Mouse (Mus musculus) CD4-positive helper T cell, adult 2 months (primary cell): Measurements from ENCODE around the gene R3hdm4.
"Not testable (repeated sequence)": the region's sequence is repeated elsewhere in the genome, so short reads cannot be mapped to it uniquely, and the experiment has no call there.

ENCODE experiments used
- DNase-seq: peaks from one replicate; pipeline ENCODE4 v3.0.0-alpha.2; 2012; ENCODE audit warnings: low read depth, missing footprints, low spot score

The R3hdm4 gene

DNA sequence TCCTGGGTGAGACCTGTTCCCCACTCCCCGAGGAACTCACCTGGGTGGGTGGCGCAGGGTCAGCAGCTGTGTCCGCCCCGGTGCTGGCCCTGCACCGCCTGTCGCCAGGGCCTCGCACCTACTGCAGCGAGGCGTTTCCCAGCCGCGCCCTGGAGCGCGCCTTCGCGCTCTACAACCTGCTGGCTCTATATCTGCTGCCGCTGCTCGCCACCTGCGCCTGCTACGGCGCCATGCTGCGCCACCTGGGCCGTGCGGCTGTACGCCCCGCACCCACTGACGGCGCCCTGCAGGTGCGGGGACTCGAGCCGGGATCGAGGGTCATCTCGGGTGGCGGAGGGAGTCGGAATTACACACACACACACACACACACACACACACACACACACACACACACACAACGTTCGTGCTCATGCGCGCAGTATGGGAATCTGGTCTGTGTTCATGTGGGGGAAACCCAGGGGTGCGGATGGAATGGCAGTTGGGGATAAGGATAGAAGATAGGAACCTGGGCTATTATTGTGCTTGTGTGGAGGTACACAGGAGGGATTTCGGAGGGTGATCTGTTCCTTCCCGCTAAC, at the start of gene R3hdm4:
Gene R3hdm4, minus strand, starts transcription at position 251 of the 578 bp plus-strand sequence.
- no peak for DNase-seq

DNA sequence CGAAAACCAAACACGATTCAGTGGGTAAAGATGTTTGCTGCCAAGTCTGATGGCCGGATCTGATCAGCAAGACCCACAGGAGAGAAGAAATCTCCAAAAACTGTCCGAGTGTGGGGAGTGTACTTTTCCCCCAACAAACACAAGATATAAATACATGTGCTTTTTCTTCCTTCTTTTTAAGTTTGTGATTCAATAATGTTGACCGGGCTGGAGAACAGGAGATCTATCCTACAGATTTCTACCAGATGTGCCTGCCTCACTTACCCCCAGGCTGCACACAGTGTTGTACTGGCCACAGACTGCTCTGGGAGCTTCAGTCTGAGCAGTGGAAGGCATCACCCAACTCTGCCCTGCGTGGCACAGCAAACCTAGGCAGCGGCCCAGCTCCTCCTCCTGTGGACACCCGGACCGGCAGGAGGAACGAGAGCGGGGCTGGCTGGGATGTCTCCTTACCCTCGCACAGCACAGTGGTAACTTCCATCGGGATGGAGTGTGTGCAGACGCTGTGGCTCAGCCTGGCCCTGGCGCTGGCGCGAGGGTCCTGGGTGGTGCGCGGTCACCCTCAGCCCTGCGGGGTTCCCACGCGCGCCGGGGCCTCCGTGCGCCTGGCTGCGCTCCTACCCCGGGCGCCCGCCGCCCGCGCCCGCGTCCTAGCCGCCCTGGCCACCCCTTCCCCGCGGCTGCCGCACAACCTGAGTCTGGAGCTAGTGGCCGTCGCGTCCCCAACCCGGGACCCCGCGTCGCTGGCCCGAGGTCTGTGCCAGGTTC, 49.6 kb upstream of the R3hdm4 start, which contains the start of gene Grin3b:
Gene Grin3b, plus strand, starts transcription at position 301 of the 768 bp plus-strand sequence.
- DNase-seq: no peak

DNA sequence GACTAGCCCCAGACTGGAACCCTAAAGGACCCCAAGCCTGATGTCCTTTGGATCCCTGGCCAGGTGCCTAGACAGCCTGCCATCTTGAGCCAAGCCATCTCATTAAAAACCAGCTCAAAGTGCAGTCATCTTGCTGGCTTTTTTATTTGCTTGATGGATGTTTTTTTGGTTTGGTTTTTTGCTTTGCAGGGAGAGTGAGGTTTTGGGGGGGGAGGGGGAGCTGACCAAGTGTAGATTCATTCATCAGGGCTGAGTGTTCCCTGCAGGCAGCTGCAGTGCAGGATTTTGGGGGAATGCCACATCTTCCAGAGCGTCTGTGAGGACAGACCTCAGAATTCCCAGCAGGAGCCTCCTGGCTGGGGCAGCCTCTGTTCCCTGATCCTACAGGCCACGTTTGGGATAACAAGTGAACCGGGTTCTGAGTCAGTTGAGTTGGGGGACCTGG, 48.1 kb upstream of the R3hdm4 start:
- no peak for DNase-seq

DNA sequence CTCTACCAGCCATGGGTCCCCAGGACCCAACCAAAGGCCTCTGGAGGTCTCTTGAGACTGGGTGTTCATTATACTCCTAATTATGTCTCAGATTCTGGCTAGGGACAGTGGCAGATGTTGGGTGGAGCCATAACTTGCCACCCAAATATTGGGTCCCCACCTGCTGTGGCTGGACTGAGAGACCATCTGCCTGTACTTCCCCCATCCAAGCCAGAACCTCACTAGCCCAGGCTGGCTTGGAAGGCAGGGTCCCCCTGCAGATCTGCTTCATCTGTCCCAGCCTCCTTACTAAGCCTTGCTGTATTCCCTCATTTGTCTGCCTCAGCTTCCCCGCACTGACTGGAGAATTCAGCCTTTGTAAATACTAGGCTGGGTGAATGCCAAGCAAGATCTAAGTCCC, 47.2 kb upstream of the R3hdm4 start:
- no peak for DNase-seq

DNA sequence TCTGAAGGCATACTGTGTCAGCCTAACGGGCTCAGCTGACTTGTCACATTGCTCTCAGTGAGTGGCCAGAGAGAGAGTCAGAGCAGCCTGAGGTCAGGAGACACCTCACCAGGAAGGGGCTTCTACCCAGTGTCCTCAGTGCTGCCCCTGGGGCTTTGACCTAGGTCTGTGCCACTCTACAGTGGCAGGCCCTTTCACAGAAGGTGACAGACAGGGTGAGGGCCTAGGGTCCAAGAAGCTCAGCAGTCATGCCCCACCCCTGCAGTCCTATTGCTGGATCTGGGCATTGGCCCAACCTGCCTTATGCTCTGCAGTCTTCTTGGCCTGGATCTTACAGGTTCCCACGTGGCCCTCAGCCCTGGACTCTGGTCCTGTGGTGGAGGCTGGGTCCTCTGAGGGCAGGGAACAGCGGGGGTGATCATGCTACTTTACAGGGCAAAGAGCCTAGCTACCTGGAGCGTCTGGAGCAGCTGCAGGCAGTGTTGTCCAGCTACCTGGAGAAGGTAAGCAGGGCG, 45.9 kb upstream of the R3hdm4 start:
- no peak for DNase-seq

DNA sequence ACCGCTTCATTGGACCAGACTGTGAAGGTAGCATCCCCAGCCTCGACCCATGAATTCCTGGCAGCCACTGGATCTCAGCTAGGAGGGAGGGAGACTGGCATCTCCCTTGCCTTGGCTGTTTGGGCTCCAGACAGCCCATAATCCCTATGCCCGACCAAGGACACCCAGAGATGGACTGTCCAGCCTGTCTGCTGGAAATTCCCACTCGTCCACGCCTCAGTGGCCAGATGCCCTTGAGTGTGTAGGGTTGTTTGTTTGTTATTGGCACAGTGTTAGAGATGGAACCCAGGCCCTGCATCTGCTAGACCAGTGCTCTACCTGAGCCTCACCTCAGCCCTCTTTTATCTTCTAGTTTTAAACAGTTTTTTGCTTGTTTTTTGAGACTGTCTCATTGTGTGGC, 44.3 kb upstream of the R3hdm4 start:
- DNase-seq: no peak

DNA sequence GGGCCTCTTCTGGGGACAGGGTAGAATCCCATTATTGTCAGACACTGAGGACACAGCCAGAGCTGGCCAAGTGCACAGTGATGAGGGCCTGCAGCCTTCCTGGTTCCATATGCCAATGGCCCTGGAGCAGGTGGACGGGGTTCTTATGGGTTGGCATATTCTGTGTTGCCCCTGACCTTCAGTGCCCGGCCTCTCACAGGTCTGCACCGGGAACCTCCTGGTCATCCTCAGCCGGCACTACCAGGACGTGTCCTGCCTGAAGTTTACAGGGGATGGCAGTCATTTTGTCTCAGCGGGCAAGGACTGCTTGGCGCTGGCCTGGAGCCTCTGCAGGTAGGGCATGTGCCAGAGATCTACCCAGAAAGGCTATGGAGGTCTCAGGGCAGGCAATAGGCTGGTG, 43.7 kb upstream of the R3hdm4 start:
- no peak for DNase-seq

DNA sequence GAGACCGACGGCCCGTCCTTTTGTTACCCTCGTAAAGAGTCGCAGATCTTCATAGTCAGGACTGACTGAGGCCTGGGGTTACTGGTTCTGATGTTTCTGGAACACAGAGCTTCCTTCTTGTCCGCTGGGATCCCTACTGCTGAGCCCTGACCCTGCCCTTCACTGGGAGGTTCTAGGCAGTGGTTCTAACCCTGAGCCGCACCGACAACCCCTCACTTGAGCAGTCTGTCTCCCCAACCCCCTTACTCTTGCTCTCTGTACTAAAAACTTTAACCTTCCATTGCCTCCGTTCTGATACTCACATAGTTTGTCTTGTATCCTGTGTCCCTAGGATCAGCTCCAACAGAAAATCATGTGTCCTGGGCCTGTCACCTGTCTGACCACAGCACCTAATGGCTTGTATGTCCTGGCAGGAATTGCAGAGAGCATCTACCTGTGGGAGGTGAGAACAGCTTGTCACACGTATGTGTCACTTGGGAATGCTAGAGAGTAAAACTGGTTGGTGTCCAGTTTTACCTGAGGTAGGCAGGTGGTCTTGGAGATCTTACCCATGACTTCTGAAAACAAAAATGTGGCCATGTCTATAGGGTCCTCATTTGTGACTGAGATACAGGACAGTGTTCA, 39.8 kb upstream of the R3hdm4 start:
- DNase-seq: no peak

DNA sequence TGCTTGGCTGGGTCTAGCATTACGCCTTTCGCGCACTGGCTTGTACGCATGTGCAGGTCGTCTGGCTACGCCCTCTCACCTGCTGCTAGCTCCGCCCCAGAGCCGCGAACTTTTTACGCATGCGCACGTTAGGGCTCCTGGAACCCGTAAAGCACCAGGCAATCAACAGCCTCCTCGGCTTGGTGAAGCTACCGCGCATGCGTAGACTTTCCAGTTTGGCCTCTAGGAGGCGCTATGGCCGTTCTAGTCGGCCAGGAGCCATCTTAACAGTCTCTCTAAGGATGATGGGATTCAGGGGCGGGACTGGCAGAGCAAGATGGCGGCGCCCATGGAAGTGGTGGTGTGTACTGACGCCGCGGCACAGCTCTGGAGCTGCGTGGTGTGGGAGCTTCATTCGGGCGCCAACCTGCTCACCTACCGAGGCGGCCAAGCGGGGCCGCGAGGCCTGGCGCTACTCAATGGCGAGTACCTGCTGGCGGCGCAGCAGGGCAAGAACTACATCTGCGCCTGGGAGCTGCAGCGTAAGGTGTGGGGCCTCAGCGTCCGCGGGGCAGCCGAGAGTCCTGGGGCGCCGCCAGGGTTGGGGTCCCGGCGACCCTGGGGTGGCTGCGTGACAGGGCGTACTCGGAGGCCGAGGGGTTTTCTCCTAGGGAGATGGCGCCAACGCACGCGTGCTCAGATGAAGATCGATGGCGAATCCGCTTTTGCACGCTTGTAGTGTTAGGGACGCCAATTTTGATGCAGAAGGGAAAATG, 39.0 kb upstream of the R3hdm4 start, which contains the start of gene Wdr18:
Gene Wdr18, plus strand, starts transcription at position 306 of the 755 bp plus-strand sequence.
- DNase-seq: peak; percentile 100

DNA sequence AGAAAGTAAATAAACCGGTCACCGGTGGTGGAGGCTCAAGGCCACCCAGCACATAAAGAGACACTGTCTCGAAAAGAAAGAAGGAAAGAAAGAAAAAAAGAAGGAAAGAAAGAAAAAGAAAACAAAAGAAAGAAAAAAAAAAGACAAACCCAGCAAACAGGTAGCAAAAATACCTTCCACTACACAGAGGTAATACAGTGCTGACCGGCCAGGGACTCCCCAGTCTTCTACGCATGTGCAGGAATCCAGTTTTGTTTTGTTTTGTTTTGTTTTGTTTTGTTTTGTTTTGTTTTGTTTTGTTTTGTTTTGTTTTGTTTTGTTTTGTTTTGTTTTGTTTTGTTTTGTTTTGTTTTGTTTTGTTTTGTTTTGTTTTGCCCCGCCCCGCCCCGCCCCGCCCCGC, 38.4 kb upstream of the R3hdm4 start:
- DNase-seq: not testable (repeated sequence)

DNA sequence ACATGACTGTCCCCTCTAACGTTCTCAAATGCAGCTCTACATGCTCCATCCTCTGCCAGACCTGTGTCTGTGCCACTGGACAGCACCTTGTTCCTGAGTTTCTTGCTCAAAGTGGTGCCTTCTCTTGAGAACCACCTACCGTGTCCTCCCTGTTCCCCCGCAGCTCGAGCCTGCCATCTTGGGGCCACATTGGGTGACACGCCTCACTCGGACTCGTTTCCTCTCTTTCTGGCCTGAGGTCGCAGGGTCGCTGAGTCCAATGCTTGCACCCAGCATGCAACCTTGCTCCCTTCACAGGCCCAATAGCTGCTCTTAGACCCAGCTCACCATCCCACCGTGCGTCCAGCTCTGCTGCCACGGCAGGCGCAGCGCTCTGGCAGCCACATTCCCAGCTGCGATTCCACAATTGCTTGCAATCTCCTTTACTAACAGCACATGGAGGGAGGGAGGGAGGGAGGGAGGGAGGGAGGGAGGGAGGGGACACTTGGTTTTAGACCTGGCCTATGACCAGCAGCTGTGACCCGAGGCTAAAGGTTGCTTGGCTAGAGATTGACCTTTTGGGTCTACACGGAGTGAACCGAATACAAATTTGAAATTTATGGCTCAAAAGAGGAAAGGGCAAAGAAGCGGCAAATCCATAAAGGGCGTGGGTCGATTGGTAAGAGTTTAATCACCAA, 37.3 kb upstream of the R3hdm4 start:
- DNase-seq: peak; percentile 75

DNA sequence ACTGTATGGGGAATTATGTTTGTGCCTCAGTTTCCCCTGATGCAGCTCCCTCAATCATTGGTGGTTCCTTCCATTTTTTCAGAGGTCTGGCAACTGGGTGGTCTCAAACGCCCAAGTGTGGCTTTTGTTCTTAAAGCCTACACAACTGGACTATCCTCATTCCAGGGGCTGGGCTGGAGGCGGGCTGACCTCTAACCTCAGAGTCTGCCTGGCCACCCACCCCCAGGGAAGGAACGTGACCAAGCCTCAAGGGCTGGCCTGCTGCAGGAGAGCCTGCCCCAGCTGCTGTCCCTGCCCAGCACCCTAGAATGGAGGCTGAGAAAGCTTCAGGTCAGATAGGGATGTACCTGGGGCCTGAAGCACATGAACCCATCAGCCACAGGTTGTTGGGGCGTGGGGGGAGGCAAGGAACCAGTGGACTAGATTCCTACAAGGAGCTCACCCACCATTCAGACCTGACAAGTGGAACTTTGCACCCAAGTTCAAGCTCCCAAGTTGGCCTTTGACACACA, 35.7 kb upstream of the R3hdm4 start:
- no peak for DNase-seq

DNA sequence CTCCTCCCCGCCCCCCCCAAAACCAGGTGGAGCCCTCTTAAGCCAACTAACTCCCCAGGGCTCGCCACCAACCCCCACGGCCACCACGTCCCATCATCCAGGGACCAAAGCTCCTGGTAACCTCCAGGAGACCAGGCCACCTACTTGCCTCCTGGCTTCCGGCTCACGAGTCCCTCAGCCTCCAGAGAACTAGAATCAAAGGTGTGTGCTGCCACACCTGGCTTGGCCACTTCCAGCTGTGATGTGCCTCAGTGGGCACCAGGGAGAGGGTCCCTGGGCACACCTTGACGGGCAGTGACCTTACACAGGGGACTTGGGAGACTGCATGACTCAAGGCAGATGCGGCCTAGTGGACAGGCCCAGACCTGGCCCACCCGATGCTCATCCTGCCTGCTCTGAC, 34.7 kb upstream of the R3hdm4 start:
- DNase-seq: no peak

DNA sequence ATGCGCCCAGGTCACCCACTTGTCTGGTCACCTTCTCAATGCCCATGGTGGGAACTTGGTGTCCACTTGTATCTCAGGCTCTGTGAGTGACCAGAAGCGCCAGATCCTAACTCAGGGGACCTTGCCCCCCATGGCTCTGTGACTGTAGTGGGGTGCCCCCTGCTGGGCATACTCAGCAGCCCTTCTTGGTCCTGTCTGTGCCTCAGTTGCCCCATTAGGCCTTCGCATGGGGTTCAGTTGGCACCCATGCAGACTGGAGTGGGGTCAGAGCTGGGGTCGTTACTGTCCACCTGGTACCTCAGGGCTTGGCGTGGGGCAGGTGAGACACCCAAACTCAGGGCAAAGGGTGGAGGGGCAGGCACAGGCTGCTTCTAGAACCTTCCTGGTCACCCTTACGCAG, 32.9 kb upstream of the R3hdm4 start:
- DNase-seq: no peak

DNA sequence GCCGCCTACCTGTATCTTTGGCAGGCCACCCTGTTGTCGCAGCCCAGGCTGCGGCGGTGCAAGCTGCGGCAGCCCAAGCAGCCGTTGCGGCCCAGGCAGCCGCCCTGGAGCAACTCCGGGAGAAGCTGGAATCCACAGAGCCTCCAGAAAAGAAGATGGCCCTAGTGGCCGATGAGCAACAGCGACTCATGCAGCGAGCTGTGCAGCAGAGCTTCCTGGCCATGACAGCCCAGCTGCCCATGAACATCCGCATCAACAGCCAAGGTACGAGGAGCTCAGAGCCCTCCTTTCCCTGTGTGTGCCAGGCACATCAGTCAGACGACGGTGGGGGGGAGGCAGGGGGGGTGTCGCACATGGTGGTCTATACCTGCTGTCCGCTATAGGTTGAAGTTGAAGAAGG, 29.7 kb upstream of the R3hdm4 start:
- no peak for DNase-seq

DNA sequence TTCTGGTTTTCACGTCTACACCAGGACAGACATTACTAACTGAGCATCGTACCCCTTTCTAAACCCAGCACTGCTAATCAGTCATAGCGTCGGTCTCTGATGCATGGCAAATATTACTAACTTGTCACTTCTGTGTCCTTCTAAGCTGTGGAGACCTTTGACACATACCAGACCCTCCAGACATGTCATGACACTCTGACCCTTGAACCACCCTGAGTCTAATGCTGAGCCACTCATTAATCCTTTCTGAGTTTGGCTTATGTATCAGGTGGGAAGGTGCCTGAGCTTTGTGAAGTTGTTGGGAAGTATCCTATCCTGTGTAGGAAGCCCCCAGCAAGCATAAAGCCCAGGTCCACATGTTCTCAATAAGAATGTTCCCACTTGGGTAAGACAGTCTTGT, 28.9 kb upstream of the R3hdm4 start:
- no peak for DNase-seq

DNA sequence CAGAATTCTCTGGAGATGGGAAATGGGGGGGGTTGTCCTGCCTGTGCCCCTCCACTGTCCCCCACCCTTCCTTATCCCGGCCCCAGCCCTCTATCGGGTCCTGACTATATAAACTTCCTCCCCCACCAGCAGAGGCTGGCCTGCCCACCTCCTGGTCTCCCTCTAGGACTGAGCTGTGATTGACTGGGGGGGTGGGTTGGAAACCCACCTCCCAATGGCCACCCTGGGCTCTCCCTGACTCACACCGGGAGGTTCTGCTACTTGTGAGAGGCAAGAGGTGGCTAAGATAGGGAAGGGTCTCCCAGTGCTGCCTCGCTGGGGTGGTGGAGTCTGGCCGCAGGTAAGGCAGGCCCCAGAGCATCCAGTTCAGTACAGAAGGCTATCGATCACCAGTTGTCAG, 26.5 kb upstream of the R3hdm4 start:
- no peak for DNase-seq

DNA sequence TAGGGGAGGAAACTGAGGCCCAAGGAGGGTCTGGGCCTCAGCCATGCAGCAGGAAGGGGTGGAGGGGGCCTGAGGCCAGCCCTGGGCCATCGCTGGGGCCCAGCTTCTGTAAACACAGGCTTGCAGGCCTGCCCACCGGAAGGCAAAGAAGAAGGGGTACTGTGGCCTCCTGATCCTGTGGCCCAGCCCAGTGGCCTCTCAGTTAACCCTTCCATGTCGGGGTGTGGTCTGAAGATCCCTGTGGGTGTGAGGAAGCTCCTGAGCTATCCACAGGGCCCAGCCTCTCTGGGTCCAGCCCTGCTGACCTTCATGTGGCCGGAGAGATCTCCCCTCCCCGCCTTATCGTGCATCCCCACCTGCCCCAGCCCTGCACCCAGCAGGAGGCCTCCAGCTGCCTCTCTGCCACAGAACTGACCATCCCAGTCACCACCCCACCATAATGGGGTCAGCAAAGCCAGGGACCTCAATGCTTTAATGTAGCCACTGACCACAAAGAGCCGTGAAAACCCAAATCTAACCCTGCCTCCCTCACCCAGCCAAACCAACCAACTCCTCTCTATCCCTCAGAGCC, 25.8 kb upstream of the R3hdm4 start:
- no peak for DNase-seq

DNA sequence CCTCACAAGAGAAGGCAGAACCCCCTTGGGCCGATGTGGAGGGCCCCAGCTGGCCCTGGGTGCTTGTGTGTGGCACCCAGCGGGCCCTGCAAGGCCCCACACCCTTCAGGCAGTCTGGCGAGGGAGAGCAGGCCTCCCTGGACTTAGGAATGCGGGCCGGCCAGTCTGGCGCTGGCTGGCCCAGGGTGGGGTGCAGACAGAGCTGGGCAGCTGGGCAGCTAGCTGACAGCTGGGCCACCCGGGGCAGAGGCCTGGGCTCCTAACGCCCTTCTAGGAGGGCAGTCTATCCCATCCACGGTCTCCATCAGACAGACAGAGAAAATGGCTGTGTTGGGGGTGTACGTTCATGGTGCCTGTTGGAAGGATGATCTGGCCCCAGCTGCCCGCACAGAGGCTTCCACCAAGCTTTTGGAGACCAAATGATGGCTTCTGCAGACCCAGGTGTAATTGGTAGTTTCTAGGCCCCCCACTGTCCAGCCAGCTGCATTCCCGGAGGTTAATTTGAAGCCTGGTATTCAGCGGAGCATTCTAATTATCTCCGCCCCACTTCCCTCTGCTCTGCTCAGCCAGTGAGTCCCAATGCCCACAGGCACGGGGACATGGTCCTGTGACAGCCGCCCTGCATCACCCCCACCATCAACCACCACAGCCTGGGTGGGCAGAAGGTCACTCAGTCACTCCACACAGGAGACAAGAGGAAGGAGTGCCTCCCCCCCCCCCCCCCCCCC, 24.7 kb upstream of the R3hdm4 start:
- no peak for DNase-seq

DNA sequence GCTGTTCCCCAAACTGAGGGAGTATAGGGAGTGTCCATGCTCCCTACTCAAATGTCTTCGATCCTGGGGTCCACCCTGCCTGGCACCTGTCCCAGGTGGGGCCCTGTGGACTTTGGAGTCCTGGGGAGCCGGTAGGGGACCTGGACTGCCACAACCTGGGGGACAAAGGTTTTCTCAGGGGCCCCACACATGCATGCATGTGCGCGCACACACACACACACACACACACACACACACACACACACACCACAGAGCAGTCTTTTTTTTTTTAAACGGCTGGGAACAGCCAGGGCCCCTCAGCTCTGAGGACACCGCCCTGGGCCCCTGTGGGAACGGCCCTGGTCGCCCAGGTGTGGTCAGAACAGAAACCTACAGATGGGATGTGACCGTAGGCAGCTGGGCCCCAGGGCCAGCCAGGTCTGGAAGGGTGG, 22.5 kb upstream of the R3hdm4 start:
- DNase-seq: no peak
